23 mouse cellular contexts compared by ENCODE assay signal in genomic region chr5:45435967-45436950, GRCm38 (mm10). TPM values are rescaled to one million over a fixed set of nuclear protein-coding genes. Genes with fewer than 3 reads are reported as not detected.
DNase-seq lines count a peak whose midpoint lies in the region; ATAC-seq and TF ChIP-seq lines count a peak whose summit lies in the region.
"Had no signal": no experiment of that assay in that cellular context is flagged by ENCODE, and none has a peak within 500 bp of the region (broad histone marks: within the 10 kb centered on the region; RNA-seq: fewer than 3 reads in every experiment).

No protein-coding gene starts in this region.

- intact Hi-C loops in left cerebral cortex, postnatal 14 days (cut with DNase I), result no loop called here

- peaks cover 58% of the 10 kb centered on the region for H3K36me3 ChIP-seq in embryonic facial prominence, embryonic 13.5 days
- no peaks in the 10 kb centered on the region; the same call in 1 of the 2 replicates for H3K36me3 ChIP-seq in intestine, embryonic 16.5 days (ENCODE audit: control insufficient read depth, insufficient read depth, low read length)
- H3K36me3 ChIP-seq in limb, embryonic 15.5 days, result peaks cover 25% of the 10 kb centered on the region

- TF ChIP-seq POLR2A in lung, adult 2 months (IDR thresholded peaks at IDR 0.05; ENCODE audit: borderline replicate concordance, extremely low read depth, low read depth, low read length), result no peak

- H3K4me1 ChIP-seq in embryonic facial prominence, embryonic 13.5 days, result peaks cover 12% of the 10 kb centered on the region
- H3K4me1 ChIP-seq in intestine, embryonic 16.5 days (ENCODE audit: control insufficient read depth, insufficient read depth, low read length), result 0 out of 2 replicates have a peak, but pooled peaks cover 8% of the 10 kb centered on the region
- peaks cover 6% of the 10 kb centered on the region for H3K4me1 ChIP-seq in limb, embryonic 15.5 days
- no peaks in the 10 kb centered on the region for H3K4me1 ChIP-seq in lung, adult 2 months (ENCODE audit: control insufficient read depth, insufficient read depth, low read length)
- H3K4me1 ChIP-seq: forebrain, embryonic 10.5 days; heart, embryonic 15.5 days; hindbrain, embryonic 12.5 days; neural tube, embryonic 13.5 days had no signal

- TF ChIP-seq CTCF in lung, adult 2 months (IDR thresholded peaks at IDR 0.05; ENCODE audit: insufficient read depth, low read length), result no peak

- 60% methylated on average over 14 of the region's 14 CpGs for WGBS in embryonic facial prominence, embryonic 13.5 days
- WGBS in intestine, embryonic 16.5 days, result 74% methylated on average over 14 of the region's 14 CpGs
- WGBS in limb, embryonic 15.5 days, result 62% methylated on average over 14 of the region's 14 CpGs
- 90% methylated on average over 14 of the region's 14 CpGs for WGBS in lung, adult 2 months

- peak; percentile 28 for DNase-seq in kidney, postnatal 10 days
- DNase-seq in left cerebral cortex, postnatal 14 days (ENCODE audit: low spot score in 2 of 2), result no peak
- DNase-seq in lung, adult 2 months, result no peak
- DNase-seq: adrenal gland, postnatal 25 days; cerebellum, adult 9-11 months; layer of hippocampus, postnatal 36 days; right cerebral cortex, postnatal 4 days; thymus, adult 18-20 months had no signal

- no peak for ATAC-seq in embryonic facial prominence, embryonic 13.5 days (ENCODE audit: insufficient number of reproducible peaks, insufficient read depth, low FRiP score, low TSS enrichment, low read depth)
- ATAC-seq in intestine, embryonic 16.5 days, result peak; percentile 90
- peak; percentile 55 for ATAC-seq in limb, embryonic 15.5 days (ENCODE audit: insufficient number of reproducible peaks, low FRiP score, low TSS enrichment, low read depth)
- no peak for ATAC-seq in monocyte, adult 5-6 weeks (replicated peaks; ENCODE audit: insufficient number of reproducible peaks, low FRiP score, low TSS enrichment, poor library complexity, severe bottlenecking)

- H3K4me2 ChIP-seq in embryonic facial prominence, embryonic 13.5 days, result no peak overlapping the region
- no peak overlapping the region for H3K4me2 ChIP-seq in intestine, embryonic 16.5 days (ENCODE audit: low read depth, low read length)
- H3K4me2 ChIP-seq in limb, embryonic 15.5 days, result no peak overlapping the region
- H3K4me2 ChIP-seq: heart, embryonic 15.5 days; hindbrain, embryonic 12.5 days; liver, embryonic 11.5 days; neural tube, embryonic 13.5 days had no signal

- no peaks in the 10 kb centered on the region for H3K9me3 ChIP-seq in embryonic facial prominence, embryonic 13.5 days
- no peaks in the 10 kb centered on the region for H3K9me3 ChIP-seq in intestine, embryonic 16.5 days (ENCODE audit: control insufficient read depth, low read length)
- H3K9me3 ChIP-seq in limb, embryonic 15.5 days, result no peaks in the 10 kb centered on the region
- H3K9me3 ChIP-seq: forebrain, embryonic 10.5 days; heart, embryonic 15.5 days; hindbrain, embryonic 12.5 days; neural tube, embryonic 13.5 days had no signal

- no peak overlapping the region for H3K4me3 ChIP-seq in embryonic facial prominence, embryonic 13.5 days
- no peak overlapping the region for H3K4me3 ChIP-seq in intestine, embryonic 16.5 days (ENCODE audit: low read length)
- no peak overlapping the region for H3K4me3 ChIP-seq in limb, embryonic 15.5 days
- H3K4me3 ChIP-seq in lung, adult 2 months (replicated peaks; ENCODE audit: extremely low read depth, low read depth, low read length), result no peak overlapping the region
- H3K4me3 ChIP-seq: forebrain, embryonic 10.5 days; heart, embryonic 15.5 days; hindbrain, embryonic 12.5 days; neural tube, embryonic 13.5 days had no signal

- no peaks in the 10 kb centered on the region for H3K27me3 ChIP-seq in embryonic facial prominence, embryonic 13.5 days
- H3K27me3 ChIP-seq in intestine, embryonic 16.5 days (replicated peaks; ENCODE audit: control insufficient read depth, insufficient read depth, low read length), result no peaks in the 10 kb centered on the region
- no peaks in the 10 kb centered on the region for H3K27me3 ChIP-seq in limb, embryonic 15.5 days
- H3K27me3 ChIP-seq: heart, embryonic 15.5 days; hindbrain, embryonic 12.5 days; neural tube, embryonic 13.5 days had no signal

- H3K27ac ChIP-seq in embryonic facial prominence, embryonic 13.5 days, result peak overlapping the region; percentile 40; the same call in 1 of the 2 replicates
- peak overlapping the region; percentile 86 for H3K27ac ChIP-seq in intestine, embryonic 16.5 days (ENCODE audit: low read length)
- no peak overlapping the region for H3K27ac ChIP-seq in limb, embryonic 15.5 days
- H3K27ac ChIP-seq: forebrain, embryonic 10.5 days; heart, embryonic 15.5 days; hindbrain, embryonic 12.5 days; neural tube, embryonic 13.5 days had no signal

- no peak overlapping the region for H3K9ac ChIP-seq in embryonic facial prominence, embryonic 13.5 days
- no peak overlapping the region for H3K9ac ChIP-seq in intestine, embryonic 16.5 days (ENCODE audit: low read depth, low read length)
- no peak overlapping the region for H3K9ac ChIP-seq in limb, embryonic 15.5 days
- H3K9ac ChIP-seq: heart, embryonic 15.5 days; hindbrain, embryonic 12.5 days; neural tube, embryonic 13.5 days had no signal

RNA-seq across cellular contexts. Expression of gene Qdpr, which starts 13.8 kb away (rescaled TPM):
- polyA plus RNA-seq in embryonic facial prominence, embryonic 13.5 days (2015; fragmentation: Nextera tagmentation; extraction: Ambion mirVana), result 135 and 139 TPM in 2 replicates
- 359 and 405 TPM in 2 replicates for polyA plus RNA-seq in intestine, embryonic 16.5 days (2015; fragmentation: Nextera tagmentation; extraction: Ambion mirVana)
- polyA plus RNA-seq in limb, embryonic 15.5 days (2015; fragmentation: Nextera tagmentation; extraction: Ambion mirVana), result 103 and 109 TPM in 2 replicates
- 11.9 to 30.2 TPM (median 15.1 TPM) in 3 replicates for total RNA-seq in monocyte, adult 5-6 weeks (2017)
- total RNA-seq in left cerebral cortex, postnatal 14 days (2021), result 10 to 100 TPM; 86.2 to 87.9 TPM
- 54.9 and 57.6 TPM in 2 replicates for polyA plus RNA-seq in lung, adult 2 months (2012; rRNA removed)

RNA-seq across cellular contexts. Expression of gene Clrn2, which starts 17.3 kb away (rescaled TPM):
- polyA plus RNA-seq in embryonic facial prominence, embryonic 13.5 days (2015; fragmentation: Nextera tagmentation; extraction: Ambion mirVana), result not detected in 2 replicates
- not detected in 2 replicates for polyA plus RNA-seq in intestine, embryonic 16.5 days (2015; fragmentation: Nextera tagmentation; extraction: Ambion mirVana)
- polyA plus RNA-seq in limb, embryonic 15.5 days (2015; fragmentation: Nextera tagmentation; extraction: Ambion mirVana), result not detected in 2 replicates
- total RNA-seq in monocyte, adult 5-6 weeks (2017), result not detected in 3 replicates
- under 1 TPM; 0.74 to 0.90 TPM for total RNA-seq in left cerebral cortex, postnatal 14 days (2021)
- polyA plus RNA-seq in lung, adult 2 months (2012; rRNA removed), result not detected in 2 replicates
- total RNA-seq: adrenal gland, postnatal 25 days; megakaryocyte progenitor cell, adult 5-6 weeks had no signal
- polyA plus RNA-seq: gonadal fat pad, adult 2 months; heart, embryonic 15.5 days; intestine, embryonic 14.5 days; liver, embryonic 11.5 days; lung, embryonic 16.5 days; midbrain, postnatal 0 days; urinary bladder, adult 2 months had no signal

RNA-seq across cellular contexts. Expression of gene Lap3, which starts 56.9 kb away (rescaled TPM):
- 70.6 and 76.0 TPM in 2 replicates for polyA plus RNA-seq in embryonic facial prominence, embryonic 13.5 days (2015; fragmentation: Nextera tagmentation; extraction: Ambion mirVana)
- polyA plus RNA-seq in intestine, embryonic 16.5 days (2015; fragmentation: Nextera tagmentation; extraction: Ambion mirVana), result 153 and 162 TPM in 2 replicates
- polyA plus RNA-seq in limb, embryonic 15.5 days (2015; fragmentation: Nextera tagmentation; extraction: Ambion mirVana), result 59.8 and 66.2 TPM in 2 replicates
- 10.0 to 18.0 TPM (median 13.1 TPM) in 3 replicates for total RNA-seq in monocyte, adult 5-6 weeks (2017)
- total RNA-seq in left cerebral cortex, postnatal 14 days (2021), result 10 to 100 TPM; 40.0 to 41.9 TPM
- polyA plus RNA-seq in lung, adult 2 months (2012; rRNA removed), result 9.9 and 14.7 TPM in 2 replicates

Comparison
In these comparisons a context has a peak if more than half of its experiments do, and no peak if none do; other contexts are left out.
1. ATAC-seq: peak in intestine, embryonic 16.5 days (single experiment) and limb, embryonic 15.5 days (single experiment); none in embryonic facial prominence, embryonic 13.5 days (single experiment) and monocyte, adult 5-6 weeks (single experiment).